Mouse (Mus musculus) hindlimb bud, embryonic 11.5 days (tissue): ENCODE data around the gene Upf1.
A peak's percentile ranks its signal among the peaks of the same experiment; 100 is the strongest.

ENCODE experiments used
- DNase-seq: peaks from one replicate; pipeline ENCODE4 v3.0.0-alpha.2; 2012; ENCODE audit warnings: low read depth, low spot score; ENCODE audit errors: extremely low spot score

Upf1 gene

DNA sequence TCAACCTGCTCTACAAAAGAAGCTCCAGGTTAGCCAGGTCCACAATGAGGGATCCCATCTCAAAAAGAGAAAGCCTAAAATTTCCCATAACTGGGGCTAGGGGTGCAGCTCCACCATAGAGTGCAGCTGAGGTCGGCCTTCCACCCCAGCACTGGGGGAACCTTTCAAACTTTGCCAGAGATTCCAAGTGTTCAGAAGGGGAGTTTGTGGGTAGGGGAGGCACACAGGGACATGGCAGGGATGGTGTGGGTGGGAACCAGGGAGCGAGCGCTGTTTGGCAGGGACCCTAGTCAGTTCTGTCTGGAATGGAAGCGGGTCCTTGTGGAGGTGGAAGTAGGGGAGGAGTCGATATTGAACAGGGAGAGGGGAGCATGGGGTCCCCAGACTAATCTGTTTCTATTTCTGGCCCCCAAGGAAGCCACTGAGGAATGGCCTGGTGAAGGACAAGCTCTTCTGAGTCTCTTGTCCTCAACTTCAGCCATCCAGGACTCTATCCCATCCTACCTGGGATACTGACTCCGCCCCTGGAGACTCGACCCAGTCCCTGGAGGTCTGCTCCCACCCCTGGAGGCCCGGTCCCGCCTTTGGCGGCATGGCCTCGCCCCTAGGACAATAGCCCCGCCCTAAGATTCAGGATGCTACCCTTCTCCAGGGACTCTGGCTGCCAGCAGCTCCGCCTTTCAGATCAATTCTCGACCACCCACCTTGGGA lies 23.8 kb downstream of the Upf1 start, which contains the start of gene Gdf1:
TSS of gene Gdf1 (plus strand) at position 694 of the 711 bp plus-strand sequence.
- no peak for DNase-seq

DNA sequence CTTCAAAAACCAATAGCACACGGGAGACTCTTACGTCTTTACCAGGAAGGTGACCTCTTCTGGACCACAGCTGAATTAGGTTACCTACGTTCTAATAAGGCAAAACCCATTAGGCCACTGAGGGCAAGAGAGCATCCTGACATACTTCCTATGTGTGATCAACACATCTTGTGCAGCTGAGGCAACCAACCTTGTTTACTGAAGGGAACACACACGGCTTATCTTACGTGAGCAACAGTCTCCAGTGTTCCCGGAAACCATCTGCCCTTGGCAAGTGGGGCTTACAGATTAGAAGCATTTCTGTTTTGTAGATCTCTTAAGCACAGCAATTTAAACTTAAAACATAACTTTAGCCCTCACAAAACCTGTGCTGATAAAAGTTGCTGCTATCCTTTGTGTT lies 25.6 kb downstream of the Upf1 start:
- no peak for DNase-seq

DNA sequence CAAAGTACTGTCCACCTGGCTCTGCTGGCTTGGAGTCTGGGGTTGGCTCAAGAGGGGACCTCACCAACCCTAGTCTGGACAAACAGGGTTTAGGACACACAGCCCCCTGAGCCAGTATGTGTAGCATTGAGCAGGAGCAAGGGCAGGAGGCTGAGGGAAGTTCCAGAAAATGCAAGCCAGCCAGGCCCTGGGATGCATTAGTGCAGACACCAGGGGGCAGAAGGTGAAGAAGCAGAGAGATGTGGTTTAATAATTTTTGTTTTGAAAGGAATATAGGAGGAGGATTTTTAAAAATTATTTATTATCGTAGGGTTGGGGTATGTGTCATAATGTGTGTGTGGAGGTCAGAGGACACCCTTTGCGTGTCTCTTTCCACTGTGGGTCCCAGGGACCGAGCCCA lies 29.4 kb downstream of the Upf1 start:
- DNase-seq = no peak

DNA sequence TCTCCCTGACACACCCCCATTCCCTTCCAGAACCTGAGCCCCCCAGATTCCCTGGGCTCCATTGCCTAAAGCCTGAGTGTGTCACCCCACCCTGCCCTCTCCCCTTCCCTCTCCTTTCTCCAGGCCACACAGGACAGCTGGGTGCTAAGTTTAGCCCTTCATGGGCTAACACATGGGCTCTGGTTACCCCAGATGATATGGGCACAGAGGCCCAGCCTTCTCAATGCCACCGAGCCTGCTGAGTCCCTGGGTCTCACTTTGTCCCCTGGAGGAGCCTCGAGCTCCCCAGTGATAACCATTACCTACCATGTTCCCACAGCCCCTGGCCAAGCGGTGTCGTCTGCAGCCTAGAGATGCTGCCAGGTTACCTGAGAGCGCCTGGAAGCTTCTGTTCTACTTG lies 35.2 kb downstream of the Upf1 start:
- no peak for DNase-seq

DNA sequence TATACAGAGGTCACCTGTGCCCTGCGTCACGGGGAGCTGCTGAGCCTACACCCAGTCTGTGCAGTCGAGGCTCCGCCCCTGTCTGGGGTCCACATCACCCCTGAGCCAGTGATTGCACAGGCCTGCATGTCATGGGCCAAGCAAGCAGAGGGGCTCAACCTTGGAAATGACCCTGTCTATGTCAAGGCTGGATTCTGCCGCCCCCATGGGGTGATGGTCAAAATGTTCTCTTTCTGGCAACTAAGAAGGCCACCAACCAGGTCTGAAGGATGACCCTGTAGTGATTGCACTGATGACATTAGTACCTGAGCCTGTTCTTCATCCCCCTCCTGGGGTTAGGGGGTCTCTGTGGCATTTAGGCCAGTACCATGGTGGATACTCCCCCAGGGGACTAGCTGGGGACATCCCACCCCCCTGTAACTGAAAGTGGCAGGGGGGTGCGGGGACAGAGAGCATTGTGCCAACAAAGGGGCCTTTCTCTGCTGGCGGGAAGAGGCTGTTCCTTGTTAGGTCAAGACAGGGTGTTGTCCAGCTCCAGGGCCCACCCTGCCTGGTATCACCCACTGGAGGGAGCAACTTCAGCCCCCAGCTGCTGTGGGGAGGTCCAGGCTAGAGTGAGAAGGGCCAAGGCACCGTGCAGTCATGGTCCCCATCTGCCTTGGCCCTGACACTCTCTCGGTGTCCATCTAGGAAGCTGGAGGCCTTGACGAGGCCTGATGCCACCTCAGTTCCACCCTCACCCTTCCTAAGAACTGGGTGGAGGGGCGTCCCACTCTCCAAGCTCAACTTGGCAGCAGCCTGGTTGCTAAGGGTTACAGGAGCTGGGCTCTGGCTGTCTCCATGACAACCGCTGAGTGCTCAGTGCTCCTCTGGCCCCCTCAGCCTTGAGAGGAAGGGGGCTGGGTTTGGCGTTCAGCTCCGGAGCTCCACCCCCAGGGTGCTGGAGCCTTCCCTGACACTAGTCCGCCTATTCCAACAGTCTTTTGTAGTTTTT lies 36.3 kb downstream of the Upf1 start:
- DNase-seq = no peak

DNA sequence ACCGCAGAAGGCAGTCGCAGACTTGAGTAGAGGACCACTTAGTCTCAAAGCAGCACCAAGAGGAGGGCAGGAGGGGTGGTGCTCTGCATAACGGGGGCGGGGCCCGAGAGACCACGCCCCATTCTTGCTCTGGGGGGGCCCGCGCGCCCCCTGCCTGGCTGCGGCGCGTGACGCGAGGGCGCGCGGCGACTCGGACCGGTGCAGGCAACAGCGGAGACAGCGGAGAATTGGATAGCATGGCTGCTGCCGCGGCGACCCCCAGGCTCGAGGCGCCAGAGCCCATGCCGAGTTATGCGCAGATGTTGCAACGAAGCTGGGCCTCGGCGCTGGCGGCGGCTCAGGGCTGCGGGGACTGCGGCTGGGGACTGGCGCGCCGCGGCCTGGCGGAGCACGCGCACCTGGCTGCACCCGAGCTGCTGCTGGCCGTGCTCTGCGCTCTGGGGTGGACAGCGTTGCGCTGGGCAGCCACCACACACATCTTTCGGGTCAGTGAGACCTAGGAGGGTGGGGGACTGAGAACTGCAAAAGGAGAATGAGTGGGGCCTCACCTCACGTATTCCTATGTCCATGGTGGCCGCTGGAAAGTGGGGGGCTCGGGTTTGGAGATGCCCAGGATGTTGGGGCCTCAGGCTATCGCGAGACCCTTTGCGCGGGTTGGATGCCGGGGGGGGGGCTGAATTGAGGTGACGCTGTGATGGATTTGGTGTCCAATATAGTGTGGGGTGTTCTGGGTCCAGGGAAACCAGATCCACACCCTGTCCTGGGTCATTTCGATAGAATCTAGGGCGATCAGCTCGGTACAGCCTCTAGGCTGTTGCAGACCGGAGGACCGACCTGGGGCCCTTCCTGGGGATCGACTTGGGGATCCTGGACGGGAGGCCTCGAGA lies 37.2 kb downstream of the Upf1 start, which contains the start of gene Cers1:
TSS of gene Cers1 (plus strand) at position 152 of the 887 bp plus-strand sequence.
- DNase-seq = no peak

DNA sequence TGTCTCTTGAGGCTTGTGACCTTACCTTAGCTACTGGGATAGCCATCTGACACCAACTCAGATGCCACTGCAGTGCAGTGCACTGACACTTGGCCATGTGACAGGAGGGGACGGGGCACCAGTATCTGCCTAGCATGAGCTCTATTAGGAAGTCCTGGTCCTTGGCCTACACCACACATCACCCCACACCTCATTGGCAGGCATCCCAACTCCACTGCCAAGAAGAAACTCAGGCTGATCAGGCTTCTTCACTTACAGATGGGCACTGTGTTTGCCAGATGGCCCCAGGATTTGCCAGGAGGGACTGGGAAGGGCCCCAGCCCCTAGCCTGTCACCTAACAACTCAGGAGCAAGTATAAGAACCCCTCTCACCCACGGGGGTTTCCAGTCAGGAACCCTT lies 39.7 kb downstream of the Upf1 start:
- DNase-seq = no peak

DNA sequence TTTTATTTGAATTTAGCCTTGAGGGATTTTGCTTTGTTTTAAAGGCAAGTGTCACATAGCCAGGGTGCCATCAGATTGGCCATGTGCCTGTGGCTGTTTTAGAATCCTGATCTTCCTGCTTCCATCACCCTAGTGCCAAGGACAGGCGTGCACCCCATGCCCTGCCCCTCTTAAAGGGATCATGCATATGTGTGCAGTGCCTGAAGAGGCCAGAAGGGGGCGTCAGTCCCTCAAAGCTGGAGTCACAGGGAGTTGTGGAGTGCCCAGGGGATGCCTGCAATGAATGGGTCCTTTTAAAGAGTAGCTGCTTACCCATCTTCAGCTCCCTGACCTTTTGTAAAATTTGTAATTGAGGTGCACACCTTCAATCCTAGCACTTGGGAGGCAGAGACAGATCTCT lies 43.8 kb downstream of the Upf1 start:
- DNase-seq = no peak

DNA sequence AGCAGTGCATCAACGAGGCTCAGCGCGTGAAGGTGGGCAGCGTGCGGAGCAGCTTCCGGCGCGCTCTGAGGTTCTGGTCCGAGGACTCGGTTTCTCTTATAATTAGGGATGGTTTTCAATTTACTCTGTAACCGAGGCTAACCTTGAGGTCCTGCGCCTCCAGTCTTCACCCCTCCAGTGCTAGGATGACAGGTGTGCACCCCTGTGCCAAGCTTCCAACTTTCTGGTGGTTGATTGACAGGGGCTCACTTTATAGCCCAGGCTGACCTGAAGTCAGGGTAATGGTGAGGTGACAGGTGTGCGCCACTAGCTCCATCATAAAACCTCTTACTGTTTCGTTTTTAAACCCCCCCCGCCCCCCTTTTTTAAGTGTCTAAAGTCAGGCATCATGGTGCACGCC lies 50.2 kb downstream of the Upf1 start:
- no peak for DNase-seq

DNA sequence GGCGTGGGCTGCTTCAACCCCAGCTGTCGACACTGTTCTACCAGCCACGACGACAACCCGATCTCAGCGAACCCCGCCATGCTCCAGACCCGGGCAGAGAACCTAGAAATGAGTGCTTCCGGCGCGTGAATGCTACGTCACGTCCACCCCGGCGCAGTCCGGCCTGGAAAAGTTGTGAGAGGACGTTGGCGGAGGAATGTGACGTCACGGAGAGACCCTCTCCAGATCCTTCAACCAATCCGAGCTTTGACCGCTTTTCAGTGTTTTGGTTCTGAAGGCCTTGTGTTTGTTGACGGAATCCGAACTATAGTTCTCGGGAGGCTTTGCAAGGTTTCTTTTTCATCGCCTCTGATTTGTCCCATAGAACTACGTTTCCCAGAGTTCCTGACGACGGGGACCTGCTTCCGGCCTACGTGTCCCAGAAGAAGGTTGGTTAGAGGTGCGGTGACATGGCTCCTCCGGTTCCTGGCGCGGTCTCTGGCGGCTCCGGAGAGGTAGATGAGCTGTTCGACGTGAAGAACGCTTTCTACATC lies 50.7 kb downstream of the Upf1 start, which contains the start of the genes Ddx49 and Cope:
TSS of gene Ddx49 (minus strand) at position 132 of the 533 bp plus-strand sequence.
TSS of gene Cope (plus strand) at position 161 of the 533 bp plus-strand sequence.
- peak; percentile 95 for DNase-seq

DNA sequence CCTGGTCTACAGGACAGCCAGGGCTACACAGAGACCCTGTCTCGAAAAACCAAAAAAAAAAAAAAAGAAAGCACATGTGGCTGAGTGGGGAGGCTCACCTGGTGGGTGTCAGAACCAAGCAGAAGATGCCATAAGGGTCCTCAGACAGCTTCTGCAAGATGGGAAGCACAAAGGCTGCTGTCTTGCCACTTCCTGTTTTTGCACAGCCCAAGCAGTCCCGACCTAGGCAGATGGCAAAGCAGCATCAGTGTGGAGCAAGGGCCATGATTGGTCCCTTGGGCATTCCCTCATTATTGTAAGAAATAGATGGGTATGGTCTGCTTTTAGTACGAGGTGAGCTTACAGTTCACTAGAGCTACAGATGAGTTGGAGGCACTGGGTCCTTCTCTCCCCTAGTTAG lies 52.2 kb downstream of the Upf1 start:
- no peak for DNase-seq

DNA sequence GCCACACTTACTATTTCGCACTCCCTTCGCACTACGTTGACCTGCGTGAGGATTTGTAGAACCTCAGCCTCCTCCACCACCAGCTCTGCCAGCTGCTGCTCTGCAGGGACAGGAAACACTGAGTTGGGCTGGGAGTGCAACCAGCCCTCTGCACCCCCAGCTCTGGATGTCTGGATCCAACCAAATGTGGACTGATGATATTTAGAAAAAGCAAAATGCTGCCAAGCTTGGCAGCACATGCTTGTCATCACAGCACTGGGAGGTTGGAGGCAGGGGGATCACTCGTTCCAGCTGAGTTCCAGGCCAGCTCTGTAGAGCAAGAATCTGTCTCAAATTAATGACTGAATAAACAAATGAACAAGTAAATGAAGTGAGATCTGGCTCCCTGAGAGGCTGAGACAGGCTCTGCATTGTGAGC lies 59.1 kb downstream of the Upf1 start:
- DNase-seq = no peak

DNA sequence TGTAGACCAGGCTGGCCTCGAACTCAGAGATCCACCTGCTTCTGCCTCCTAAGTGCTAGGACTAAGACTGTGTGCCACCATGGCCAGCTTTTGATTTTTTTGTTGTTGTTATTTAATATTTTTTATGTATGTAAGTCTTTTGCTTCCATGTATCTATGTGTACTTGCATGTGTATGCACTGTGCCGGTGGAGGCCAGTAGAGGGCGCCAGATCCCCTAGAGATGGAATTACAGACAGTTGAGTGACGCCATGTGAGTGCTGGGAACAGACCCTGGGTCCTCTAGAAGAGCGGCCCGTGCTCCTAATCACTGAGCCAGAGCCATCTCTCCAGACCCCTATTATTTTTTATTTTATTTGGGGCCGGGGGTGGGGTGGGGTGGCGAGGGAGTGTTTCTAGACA lies 66.3 kb downstream of the Upf1 start:
- no peak for DNase-seq

DNA sequence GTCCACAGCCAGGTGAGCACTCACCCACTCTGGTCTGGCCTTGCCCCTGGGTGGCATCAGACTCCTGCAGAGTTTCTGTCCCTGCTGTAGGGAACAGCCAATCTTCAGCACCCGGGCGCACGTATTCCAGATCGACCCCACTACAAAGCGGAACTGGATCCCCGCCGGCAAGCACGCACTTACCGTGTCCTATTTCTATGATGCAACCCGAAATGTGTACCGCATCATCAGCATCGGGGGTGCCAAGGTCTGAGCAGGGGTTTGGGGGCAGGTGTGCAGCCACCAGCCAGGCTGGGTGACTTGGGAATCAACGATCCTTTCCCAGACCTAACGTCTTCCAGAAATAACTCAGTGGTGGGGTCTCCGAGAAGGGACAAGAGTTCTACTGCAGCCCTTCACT lies 67.8 kb downstream of the Upf1 start:
- DNase-seq = no peak

DNA sequence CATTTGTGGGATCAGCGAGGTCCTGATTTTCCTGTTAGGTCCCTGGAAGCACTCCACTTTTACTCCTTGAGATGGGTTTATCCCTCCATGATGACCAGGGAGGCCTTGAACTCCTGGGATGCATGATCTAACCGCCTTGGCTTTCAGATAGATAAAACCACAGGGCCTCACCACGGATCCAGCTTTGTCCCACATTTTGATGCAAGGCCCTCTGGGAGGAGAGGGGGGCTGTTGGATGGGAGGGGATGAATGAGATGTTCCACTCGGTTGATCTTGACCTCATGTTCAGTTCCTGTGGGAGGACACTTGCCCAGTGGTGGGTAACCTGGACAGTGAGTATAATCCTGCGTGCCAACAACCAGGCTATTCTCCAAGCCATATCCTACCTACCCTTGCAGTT lies 68.7 kb downstream of the Upf1 start:
- no peak for DNase-seq

DNA sequence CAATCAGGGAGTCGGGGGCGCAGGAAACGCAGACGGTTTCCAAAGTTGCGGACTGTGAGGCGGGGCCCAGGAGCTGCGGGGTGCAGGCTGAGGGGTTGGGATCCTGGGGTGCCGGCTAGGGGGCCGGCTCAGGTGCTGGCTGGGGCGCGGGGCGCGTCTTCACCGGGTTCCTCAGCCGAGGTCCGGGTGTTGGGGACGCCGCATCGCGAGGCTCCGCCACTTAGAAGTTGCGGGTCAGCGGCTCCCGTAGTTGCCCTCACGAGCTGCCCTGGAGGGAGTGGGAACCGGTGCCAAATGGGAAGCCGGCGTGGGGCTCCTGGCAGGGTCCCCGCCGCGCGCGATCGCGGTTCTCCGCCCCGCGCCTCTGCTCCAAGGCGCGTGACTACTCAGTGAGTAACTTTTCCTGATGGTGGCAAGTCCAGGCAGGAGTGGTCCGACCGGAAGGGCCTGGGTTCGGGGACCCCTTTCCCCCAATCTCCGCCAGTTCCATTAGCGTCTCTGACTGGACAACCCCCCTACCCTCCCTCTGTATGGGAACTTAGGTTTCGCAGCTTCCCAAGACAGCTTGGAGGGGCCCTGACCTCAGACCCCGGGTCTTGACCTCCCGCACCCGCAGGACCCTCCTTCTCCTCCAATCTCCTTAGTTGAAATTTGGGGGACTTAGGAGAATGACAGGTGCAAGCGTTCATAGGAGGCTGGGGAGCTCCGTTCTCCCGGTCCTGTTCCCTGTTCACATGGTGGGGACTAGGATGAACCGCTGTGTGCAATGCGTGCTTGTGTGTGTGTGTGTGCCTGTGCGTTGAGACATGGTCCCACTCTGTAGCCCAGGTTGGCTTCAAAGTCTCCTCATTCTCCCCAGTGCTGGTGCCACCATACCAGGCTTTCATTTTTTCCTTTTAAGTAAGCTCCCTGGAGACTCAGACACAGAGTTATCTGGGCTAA lies 69.7 kb downstream of the Upf1 start:
- no peak for DNase-seq

DNA sequence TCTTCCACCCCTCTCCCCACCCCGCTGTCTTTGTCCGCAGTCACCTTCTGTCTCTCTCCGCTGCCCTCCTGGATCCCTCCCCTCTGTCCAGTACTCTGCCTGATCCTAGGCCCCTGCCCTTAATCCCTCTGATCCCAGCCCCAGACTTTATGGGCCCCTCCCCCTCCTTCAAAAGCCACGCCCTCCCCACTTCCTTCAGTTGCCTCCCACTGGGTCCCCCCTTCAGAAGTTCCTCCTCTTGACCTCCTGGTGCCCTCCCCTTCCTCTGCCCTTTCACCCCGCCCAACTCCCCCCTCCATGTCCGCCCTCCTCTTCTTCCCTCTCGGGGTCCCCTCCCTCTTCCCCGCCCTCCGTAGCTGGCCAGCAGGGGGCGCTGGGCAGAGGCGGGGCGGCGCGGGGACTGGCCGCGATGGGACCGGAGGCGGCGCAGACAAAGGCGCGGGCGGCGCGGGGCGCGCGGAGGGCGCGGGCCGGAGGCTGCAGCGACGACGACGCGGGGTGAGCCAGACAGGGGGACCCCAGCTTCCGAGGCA lies 70.4 kb downstream of the Upf1 start, which contains the start of gene Homer3:
TSS of gene Homer3 (plus strand) at position 225 of the 533 bp plus-strand sequence.
- DNase-seq = peak; percentile 82
